ENCODE assay signal across 14 mouse cellular contexts in the genomic region with DNA sequence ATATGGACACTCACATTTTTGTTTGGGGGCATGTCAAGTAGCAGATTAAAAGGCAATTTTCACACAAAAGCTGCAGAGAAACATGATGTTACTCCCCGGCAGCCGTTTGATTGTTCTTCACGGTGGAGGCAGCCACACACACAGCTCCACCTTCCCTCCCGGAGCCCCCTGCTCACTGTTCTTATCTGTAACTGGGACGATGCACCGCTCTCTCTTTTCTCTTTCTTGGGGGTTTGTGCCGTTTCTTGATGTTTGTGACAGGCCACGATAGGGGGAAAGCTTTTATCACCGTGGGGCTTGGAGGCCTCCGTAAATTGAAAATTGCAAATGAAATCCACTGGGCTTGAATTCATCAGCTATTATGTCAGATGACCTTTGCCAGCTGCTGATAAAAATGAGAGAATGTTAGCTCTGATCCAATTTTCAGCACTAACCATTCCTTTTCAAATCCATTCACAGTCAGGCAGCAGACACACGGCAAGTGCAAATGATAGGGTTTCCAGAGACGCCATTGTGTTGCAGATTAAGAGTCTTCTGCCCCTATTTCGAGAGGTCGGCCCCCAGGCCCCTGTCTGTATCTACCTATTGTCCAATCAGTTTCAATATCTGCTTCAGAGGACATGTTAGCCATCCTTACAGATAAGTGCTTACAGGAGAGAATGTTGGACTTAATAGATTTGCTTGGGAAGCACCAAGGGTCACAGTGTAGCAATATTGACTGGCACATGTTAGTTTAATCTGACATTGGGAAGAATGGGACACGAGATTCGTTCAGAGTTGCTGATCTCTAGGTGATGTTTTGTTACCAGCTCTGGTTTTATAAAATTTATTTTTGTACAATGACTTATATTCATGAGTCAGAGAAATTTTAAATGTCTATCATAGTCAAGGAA.
DNase-seq lines count a peak whose midpoint lies in the region; ATAC-seq and TF ChIP-seq lines count a peak whose summit lies in the region.
"Had no signal": no experiment of that assay in that cellular context is flagged by ENCODE, and none has a peak within 500 bp of the region (broad histone marks: within the 10 kb centered on the region; RNA-seq: fewer than 3 reads in every experiment).

No protein-coding gene starts in this region.

- DNase-seq in heart, postnatal 25 days (ENCODE audit: low spot score), result no peak
- peak; percentile 36 for DNase-seq in ES-CJ7 (ENCODE audit: low read depth, low spot score)
- DNase-seq in brain, embryonic 14.5 days (ENCODE audit: low read depth), result peak; percentile 83
- DNase-seq in midbrain, embryonic 11.5 days (ENCODE audit: low spot score, missing footprints), result peak; percentile 92
- no peak for DNase-seq in right cerebral cortex, postnatal 25 days
- DNase-seq in right cerebral cortex, adult 18-20 months, result no peak
- no peak for DNase-seq in gastrocnemius, postnatal 25 days
- DNase-seq: adrenal gland, adult 8-10 months; cerebellum, adult 2 months; gastrocnemius, postnatal 36 days; kidney, adult 9 months; thymus, postnatal 36 days had no signal

- no peaks in the 10 kb centered on the region for H3K9me3 ChIP-seq in heart, embryonic 12.5 days (replicated peaks)
- no peaks in the 10 kb centered on the region for H3K9me3 ChIP-seq in midbrain, embryonic 11.5 days (ENCODE audit: control insufficient read depth, low read length)

- no peak for TF ChIP-seq POLR2A in brain, embryonic 14.5 days (IDR thresholded peaks at IDR 0.05; ENCODE audit: borderline replicate concordance, extremely low read depth, insufficient read depth, insufficient read length, poor library complexity, severe bottlenecking)

- H3K27ac ChIP-seq in heart, embryonic 12.5 days (ENCODE audit: poor library complexity, severe bottlenecking), result no peak overlapping the region
- H3K27ac ChIP-seq in midbrain, embryonic 11.5 days (ENCODE audit: low read depth, low read length), result peak overlapping the region; percentile 4; the same call in 1 of the 2 replicates
- H3K27ac ChIP-seq: macrophage had no signal

- H3K4me3 ChIP-seq in heart, embryonic 12.5 days, result no peak overlapping the region
- H3K4me3 ChIP-seq in midbrain, embryonic 11.5 days (ENCODE audit: low read depth, low read length), result no peak overlapping the region

- H3K36me3 ChIP-seq in heart, embryonic 12.5 days, result no peaks in the 10 kb centered on the region
- no peaks in the 10 kb centered on the region for H3K36me3 ChIP-seq in midbrain, embryonic 11.5 days (ENCODE audit: control insufficient read depth, insufficient read depth, low read length)

- intact Hi-C loops in heart, postnatal 25 days (cut with DNase I), result no loop called here

- H3K4me1 ChIP-seq in heart, embryonic 12.5 days (replicated peaks), result no peaks in the 10 kb centered on the region
- peaks cover 16% of the 10 kb centered on the region; the same call in 1 of the 2 replicates for H3K4me1 ChIP-seq in midbrain, embryonic 11.5 days (ENCODE audit: control insufficient read depth, insufficient read depth, low read length)

- H3K27me3 ChIP-seq in heart, embryonic 12.5 days (replicated peaks), result 0 out of 2 replicates have a peak, but pooled peaks cover 2% of the 10 kb centered on the region
- no peaks in the 10 kb centered on the region for H3K27me3 ChIP-seq in midbrain, embryonic 11.5 days (ENCODE audit: control insufficient read depth, insufficient read depth, low read length)

- no peak for TF ChIP-seq CTCF in brain, embryonic 14.5 days (IDR thresholded peaks at IDR 0.05; ENCODE audit: borderline replicate concordance, extremely low read depth, insufficient read depth, insufficient read length)

- no peak overlapping the region for H3K9ac ChIP-seq in heart, embryonic 12.5 days
- no peak overlapping the region for H3K9ac ChIP-seq in midbrain, embryonic 11.5 days (ENCODE audit: low read length)

- WGBS in heart, embryonic 12.5 days, result 25% methylated on average over 16 of the region's 16 CpGs
- 15% methylated on average over 16 of the region's 16 CpGs for WGBS in midbrain, embryonic 11.5 days

- H3K4me2 ChIP-seq in heart, embryonic 12.5 days, result peak overlapping the region; percentile 50
- H3K4me2 ChIP-seq in midbrain, embryonic 11.5 days, result peak overlapping the region; percentile 18

- ATAC-seq in heart, embryonic 12.5 days (ENCODE audit: insufficient number of reproducible peaks, low FRiP score), result no peak
- peak; percentile 62 for ATAC-seq in midbrain, embryonic 11.5 days (ENCODE audit: low FRiP score)

Comparison
In these comparisons a context has a peak if more than half of its experiments do, and no peak if none do; other contexts are left out.
1. DNase-seq: peak in ES-CJ7 (single experiment), brain, embryonic 14.5 days (single experiment) and midbrain, embryonic 11.5 days (single experiment); none in heart, postnatal 25 days (single experiment), right cerebral cortex, postnatal 25 days (single experiment), right cerebral cortex, adult 18-20 months (single experiment) and gastrocnemius, postnatal 25 days (single experiment).